Mouse (Mus musculus) embryonic facial prominence, embryonic 15.5 days (tissue): ENCODE measurements at regions not wholly inside any gene's neighbourhood (a gene's known extent, or its start where the extent isn't known, plus 50 kb on each side); places are given as distances from the start of the nearest gene placed in this dataset.

Source experiments
- ATAC-seq: fragments of 200-750 bp; cut with Nextera tagmentation; 2 replicates; pipeline ENCODE4 v1.8.0; 2017; ENCODE audit warnings: low read depth, moderate TSS enrichment; ENCODE audit not compliant: insufficient number of reproducible peaks, low FRiP score, low TSS enrichment
- H3K27ac ChIP-seq: fragments of 300-500 bp; sonication (generic); replicated peaks from 2 replicates; pipeline ENCODE4 v1.5.1; 2015; ENCODE audit warnings: mild to moderate bottlenecking, inconsistent platforms
- H3K27me3 ChIP-seq: fragments of 300-500 bp; sonication (generic); 2 replicates; pipeline ENCODE4 v1.6.1; 2015; ENCODE audit warnings: inconsistent platforms
- H3K36me3 ChIP-seq: fragments of 300-500 bp; sonication (generic); 2 replicates; pipeline ENCODE4 v1.6.1; 2015; ENCODE audit warnings: mild to moderate bottlenecking, inconsistent platforms
- H3K4me1 ChIP-seq: fragments of 300-500 bp; sonication (generic); 2 replicates; pipeline ENCODE4 v1.6.1; 2015; ENCODE audit warnings: inconsistent platforms
- H3K4me2 ChIP-seq: fragments of 300-500 bp; sonication (generic); replicated peaks from 2 replicates; pipeline ENCODE4 v1.6.1; 2015; ENCODE audit warnings: mild to moderate bottlenecking, inconsistent platforms
- H3K4me3 ChIP-seq: fragments of 300-500 bp; sonication (generic); replicated peaks from 2 replicates; pipeline ENCODE4 v1.5.1; 2015; ENCODE audit warnings: mild to moderate bottlenecking, inconsistent platforms
- H3K9ac ChIP-seq: fragments of 300-500 bp; sonication (generic); 2 replicates; pipeline ENCODE4 v1.6.1; 2015; ENCODE audit warnings: inconsistent platforms
- H3K9me3 ChIP-seq: fragments of 300-500 bp; sonication (generic); replicated peaks from 2 replicates; pipeline ENCODE4 v1.6.1; 2016; ENCODE audit warnings: inconsistent platforms
- WGBS: fragments of 180-500 bp; shearing (Covaris S2); methylation state at CpG from one replicate; pipeline ENCODE4 v1.1.7; 2015; 5-methylcytosine and 5-hydroxymethylcytosine counted together

GRCm38 (mm10) chr2:44464631-44465030 lies 462.8 kb downstream of the Gtdc1 start:
- Histone ChIP-seq H3K9me3 (no peaks in the 10 kb centered on the region), H3K4me2 (no peak overlapping the region), H3K9ac (no peak overlapping the region), H3K27ac (no peak overlapping the region), H3K4me1 (no peaks in the 10 kb centered on the region), H3K27me3 (no peaks in the 10 kb centered on the region), H3K36me3 (no peaks in the 10 kb centered on the region), H3K4me3 (no peak overlapping the region)
- 87% methylated on average over 7 of the region's 7 CpGs for WGBS
- no peak for ATAC-seq

DNA sequence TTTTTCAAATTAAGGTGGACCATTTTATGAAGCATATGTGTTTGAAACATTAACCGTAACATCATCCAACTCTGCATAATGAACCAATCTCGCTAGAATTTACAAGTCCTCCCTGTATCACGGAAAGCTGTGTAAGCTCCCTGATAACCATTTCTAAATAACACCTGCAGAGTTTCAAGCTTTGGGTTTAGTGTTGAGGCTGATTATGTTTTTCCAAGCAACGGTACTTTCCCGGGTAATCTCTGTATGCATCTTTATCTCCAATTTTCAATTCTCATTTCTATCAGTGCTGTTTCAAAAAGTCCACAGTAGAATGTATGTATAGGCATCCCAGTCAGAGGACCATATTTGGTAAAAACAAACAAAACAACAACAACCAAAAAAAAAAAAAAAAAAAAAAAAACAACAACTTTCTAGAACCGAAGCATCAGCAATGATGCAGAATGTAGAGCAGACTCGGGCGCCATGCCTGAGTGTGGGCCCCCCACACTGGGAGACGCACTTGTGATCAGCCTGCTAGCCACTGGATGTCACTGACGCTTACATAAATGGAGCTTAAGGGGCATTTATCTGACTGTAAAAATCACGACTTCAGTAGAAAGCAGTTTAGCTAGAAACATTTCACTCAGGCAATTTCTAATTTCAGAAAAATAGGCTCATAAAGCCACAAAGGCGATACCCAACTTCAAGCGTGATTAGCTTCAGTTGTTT lies 464.7 kb downstream of the Gtdc1 start:
- ATAC-seq: no peak
- H3K27ac ChIP-seq: no peak overlapping the region
- no peaks in the 10 kb centered on the region for H3K27me3 ChIP-seq
- H3K9me3 ChIP-seq: no peaks in the 10 kb centered on the region
- no peak overlapping the region for H3K4me2 ChIP-seq
- H3K36me3 ChIP-seq: no peaks in the 10 kb centered on the region
- H3K4me1 ChIP-seq: no peaks in the 10 kb centered on the region
- H3K9ac ChIP-seq: no peak overlapping the region
- WGBS: 90% methylated on average over 13 of the region's 13 CpGs
- H3K4me3 ChIP-seq: no peak overlapping the region

DNA sequence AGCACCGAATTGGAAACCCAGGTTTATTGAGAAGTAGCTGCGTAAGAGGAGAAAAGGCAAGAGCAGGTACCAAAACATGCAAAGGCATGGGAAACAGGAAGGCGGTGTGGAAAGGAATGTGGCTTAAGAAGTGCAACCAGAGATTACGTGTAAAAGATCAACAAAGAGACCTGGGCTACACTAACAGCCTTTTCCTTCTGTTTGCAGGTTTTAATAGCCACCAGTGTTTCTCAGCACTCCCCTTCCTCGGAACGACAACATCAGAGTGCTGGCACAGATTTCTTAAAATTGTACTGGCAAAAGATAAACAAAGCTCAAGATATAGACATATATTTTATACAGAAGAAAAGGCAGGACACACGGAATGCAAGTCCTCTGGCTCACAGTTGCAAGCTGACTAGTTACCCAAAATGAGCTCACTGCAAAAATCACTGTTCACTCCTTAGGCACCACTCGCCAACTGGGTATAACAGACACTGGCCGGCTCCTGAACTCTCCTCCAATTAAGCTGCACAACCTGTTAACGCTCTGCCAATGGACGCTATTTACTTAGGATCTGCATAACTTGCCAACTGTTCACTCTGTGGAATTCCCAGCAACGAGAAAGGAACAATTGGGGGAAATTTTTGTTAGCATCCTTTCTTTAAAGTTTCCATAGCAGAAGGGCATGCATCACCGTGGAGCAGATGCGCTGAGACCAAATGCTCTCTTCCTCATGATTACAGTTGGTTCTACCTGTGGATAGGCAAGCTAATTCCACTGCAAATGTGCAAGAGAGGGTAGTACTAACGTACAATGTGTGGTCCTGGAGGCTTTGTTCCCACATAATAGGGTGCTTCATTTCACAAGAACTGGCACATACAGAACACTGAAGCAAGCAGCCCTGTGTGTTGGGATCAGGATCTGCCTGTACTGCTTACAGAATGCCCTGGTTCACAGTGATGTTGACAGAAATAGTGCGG lies 465.9 kb downstream of the Gtdc1 start:
- no peaks in the 10 kb centered on the region for H3K27me3 ChIP-seq
- H3K9ac ChIP-seq: no peak overlapping the region
- H3K36me3 ChIP-seq: no peaks in the 10 kb centered on the region
- 64% methylated on average over 16 of the region's 16 CpGs for WGBS
- H3K9me3 ChIP-seq: no peaks in the 10 kb centered on the region
- H3K4me3 ChIP-seq: no peak overlapping the region
- ATAC-seq: no peak
- no peak overlapping the region for H3K4me2 ChIP-seq
- no peaks in the 10 kb centered on the region for H3K4me1 ChIP-seq
- H3K27ac ChIP-seq: no peak overlapping the region

DNA sequence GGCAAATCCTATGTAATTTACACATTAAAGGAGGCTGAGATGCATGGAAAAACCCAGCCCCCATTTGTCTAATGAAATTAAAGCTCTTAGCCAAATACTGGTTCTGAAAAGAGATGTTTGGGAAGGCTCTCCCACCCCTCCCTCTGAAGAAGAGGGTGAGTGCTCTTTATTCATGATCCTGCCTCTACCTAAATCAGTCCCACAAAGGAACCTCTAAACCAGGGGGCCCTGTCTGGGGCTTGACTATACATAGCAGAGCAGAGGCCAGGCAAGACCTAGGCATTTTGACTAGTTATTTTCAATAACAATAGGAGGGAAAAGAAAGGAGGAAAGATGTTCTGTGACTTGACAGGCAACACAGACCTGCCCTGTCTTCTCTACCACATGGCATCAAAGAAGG lies 478.0 kb downstream of the Gtdc1 start:
- ATAC-seq: no peak
- Histone ChIP-seq H3K4me1 (0 out of 2 replicates have a peak, but pooled peaks cover 5% of the 10 kb centered on the region), H3K27me3 (no peaks in the 10 kb centered on the region), H3K27ac (no peak overlapping the region), H3K36me3 (no peaks in the 10 kb centered on the region), H3K9ac (no peak overlapping the region), H3K4me3 (no peak overlapping the region), H3K4me2 (no peak overlapping the region), H3K9me3 (no peaks in the 10 kb centered on the region)
